Mouse (Mus musculus) lung, adult 10 weeks (tissue): ENCODE measurements around the gene Pkp2. TPM values are rescaled to one million over a fixed set of nuclear protein-coding genes. Genes with fewer than 3 reads are reported as not detected.

Experiments used
- polyA plus RNA-seq: library from polyadenylated mRNA; stranded (reverse); fragments of 350-450 nt; fragmentation: Illumina TruSeq; extraction: RNeasy Lipid Tissue Mini Kit (QIAGEN cat#74804); gene quantifications from one replicate; pipeline ENCODE4 v1.2.3, GENCODE M21; 2014; ENCODE audit warnings: low read depth, low replicate concordance; ENCODE audit not compliant: insufficient read depth

The Pkp2 gene
- polyA plus RNA-seq: 13.7 TPM

GRCm38 (mm10) chr16:16213079-16213760 lies at the start of gene Pkp2:
Gene Pkp2 (plus strand): TSS chr16:16213318.

GRCm38 (mm10) chr16:16302369-16303137 lies 89.4 kb downstream of the Pkp2 start, which contains the start of gene Yars2:
Gene Yars2 (plus strand): TSS chr16:16302965.

Other genes starting within 250 kb of the Pkp2 start
- 7.8 TPM for gene Yars2, start 89.6 kb downstream of the Pkp2 start, polyA plus RNA-seq
- gene Dnm1l, start 145.6 kb downstream of the Pkp2 start, polyA plus RNA-seq: 16.9 TPM